Mouse (Mus musculus) gastrocnemius, postnatal 10 days (tissue): ENCODE measurements at regions not wholly inside any gene's neighbourhood (a gene's known extent, or its start where the extent isn't known, plus 50 kb on each side); places are given as distances from the start of the nearest gene placed in this dataset.
A peak's percentile ranks its signal among the peaks of the same experiment; 100 is the strongest.

Source experiments
- DNase-seq: peaks from one replicate; pipeline ENCODE4 v3.0.0; 2021; ENCODE audit warnings: mixed read lengths

GRCm38 (mm10) chr1:169051085-169051862 lies 480.0 kb downstream of the Nuf2 start:
- DNase-seq: no peak

DNA sequence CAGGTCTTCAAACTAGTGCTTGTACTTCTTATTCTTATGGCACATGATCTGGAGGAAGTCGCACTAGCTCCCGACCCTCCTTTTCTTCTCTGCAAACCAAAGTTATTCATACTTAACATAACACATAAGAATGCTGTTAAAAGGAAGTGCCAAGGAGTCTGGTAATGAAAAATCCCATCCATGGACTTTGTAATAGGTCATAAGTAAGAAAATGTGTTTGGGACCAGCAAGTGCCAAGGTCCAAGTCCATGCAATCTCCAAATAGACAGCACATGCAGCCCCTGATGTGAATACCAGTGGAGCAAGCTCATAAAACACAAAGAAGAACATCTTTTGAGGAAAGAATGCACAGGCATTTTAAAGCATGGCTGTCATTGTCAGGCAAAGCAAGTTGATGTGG lies 481.4 kb downstream of the Nuf2 start:
- no peak for DNase-seq

DNA sequence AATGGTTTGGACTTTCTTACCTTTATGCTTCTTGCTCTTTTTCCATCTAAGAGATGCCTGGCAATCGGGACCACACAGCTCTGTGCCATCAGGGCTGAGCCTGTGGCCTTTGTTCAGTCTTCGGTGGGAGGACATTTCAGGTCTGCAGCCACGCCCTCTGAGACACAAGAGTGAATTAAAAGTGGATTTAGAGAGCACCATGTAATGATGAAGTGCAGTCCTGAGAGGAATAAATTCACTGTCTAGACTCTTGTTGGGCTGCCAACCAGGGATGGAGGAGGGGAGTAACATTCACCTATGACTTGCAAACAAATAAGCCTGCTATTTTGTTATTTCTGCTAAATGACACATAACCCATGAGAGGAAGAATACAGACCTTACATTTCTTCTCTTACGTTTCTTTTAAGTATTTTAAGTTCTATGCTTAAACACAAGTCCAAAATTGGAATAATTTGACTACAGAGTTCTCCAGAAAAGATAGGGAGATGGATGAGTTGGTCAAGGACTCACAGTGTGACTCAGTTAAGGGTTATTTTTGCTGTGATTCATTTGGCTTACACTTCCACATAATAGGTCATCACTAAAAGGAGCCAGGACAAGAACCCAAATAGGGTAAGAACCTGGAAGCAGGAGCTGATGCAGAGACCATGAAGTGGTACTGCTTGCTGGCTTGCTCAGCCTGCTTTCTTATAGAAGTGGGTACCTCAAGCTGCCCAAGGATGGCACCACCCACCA lies 484.3 kb downstream of the Nuf2 start:
- DNase-seq: no peak

- DNase-seq: no peak
These were observed 497.7 kb downstream of the Nuf2 start for GRCm38 (mm10) chr1:169033517-169033916.

DNA sequence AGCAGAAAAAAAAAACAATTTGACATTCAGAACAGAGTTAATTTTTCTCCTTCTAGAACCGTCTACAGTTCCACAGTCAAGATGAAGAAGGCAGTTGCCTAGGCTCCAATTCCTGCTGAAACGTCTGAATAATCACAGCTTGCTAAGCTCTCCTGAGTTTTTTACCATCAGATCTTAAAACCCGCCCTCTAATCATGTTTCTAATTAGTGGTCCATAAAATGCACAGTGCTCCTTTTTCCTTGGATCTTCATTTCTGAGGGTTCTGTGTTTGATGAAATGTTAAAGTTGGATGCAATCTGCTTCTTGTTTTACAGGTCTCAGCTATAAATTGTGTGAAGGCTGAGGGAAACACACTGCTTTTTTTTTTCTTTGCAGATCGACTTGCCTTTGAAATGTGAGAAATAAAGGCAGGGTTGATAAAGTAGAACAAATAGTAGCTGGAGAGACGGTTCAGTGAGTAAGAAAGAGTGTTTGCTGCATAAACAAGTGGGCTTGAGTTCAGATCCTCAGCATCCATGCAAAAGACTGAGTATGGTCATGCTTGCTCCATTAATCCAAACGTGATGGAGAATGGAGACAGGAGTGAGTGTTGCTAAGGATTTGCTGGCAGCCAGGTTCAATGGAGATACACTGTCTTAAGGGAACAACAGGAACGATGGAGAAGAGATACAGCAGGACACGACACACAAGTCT lies 499.3 kb downstream of the Nuf2 start:
- DNase-seq: no peak

DNA sequence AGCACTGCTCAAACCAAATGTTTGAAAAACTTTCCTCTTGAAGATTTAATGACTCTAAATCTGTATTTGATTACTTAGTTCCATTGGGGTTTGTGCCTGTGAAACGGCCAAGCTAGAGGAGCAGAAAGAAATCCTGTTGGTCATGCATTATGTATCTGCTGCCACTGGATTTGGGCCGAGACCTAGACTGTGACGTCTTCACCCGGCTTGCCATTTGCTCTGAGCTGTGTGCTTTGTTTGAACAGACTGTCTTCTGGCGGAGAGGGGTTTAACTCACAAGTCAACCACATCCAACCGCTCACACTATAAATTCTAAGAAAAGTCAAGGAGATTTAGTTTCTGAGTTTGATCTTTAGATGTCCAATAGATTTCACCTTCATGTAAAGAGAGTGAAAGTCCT lies 503.6 kb downstream of the Nuf2 start:
- DNase-seq: peak; percentile 24

DNA sequence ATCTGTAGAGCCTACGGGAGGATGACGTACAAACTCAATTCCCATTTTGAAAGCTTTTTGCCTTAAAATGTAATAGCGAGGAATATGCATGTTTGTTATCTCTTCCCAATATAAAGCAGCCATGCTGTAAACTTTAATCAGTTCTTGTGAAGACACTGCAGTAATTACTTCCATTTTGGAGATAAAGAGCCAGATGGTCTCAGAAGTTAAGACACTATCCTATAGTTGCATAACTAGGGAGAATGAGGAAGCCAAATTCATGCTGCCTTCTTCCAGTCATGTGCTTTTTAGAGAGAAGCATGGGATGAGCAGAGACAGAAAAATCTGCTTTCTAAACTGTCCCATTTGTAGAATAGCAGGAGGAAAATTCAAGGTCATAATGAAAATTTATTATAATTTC lies 504.0 kb downstream of the Nuf2 start:
- no peak for DNase-seq

- no peak for DNase-seq
These were observed 506.7 kb downstream of the Nuf2 start for GRCm38 (mm10) chr1:169024531-169024930.

GRCm38 (mm10) chr1:168991506-168992244 lies 539.6 kb downstream of the Nuf2 start:
- DNase-seq: no peak

- no peak for DNase-seq
These were observed 543.1 kb upstream of the Pbx1 start for GRCm38 (mm10) chr1:168975037-168975698.

GRCm38 (mm10) chr1:168969402-168969801 lies 537.3 kb upstream of the Pbx1 start:
- DNase-seq: no peak

- no peak for DNase-seq
These were observed 535.3 kb upstream of the Pbx1 start for GRCm38 (mm10) chr1:168967334-168967733.

DNA sequence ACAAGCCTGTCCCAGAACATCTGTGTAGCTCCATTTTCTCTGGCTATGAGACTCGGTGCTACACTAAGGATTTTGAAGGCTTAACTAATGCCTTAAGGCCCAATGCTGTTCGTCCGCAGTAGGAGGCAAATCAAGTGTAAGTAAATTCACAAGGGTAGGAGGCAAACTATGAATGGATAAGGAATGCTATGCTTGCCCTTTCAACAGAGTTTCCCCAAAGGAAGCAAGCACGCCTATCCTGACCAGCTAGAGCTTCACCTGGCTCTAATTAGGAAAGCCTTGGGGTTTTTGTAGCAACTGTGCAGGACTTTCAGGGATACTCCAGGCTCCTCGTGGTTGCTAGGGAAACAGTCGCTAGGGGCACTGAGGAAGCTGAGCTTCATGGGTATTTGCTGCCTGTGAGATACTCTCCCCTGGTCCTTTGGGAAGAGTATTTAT lies 532.4 kb upstream of the Pbx1 start:
- DNase-seq: no peak

DNA sequence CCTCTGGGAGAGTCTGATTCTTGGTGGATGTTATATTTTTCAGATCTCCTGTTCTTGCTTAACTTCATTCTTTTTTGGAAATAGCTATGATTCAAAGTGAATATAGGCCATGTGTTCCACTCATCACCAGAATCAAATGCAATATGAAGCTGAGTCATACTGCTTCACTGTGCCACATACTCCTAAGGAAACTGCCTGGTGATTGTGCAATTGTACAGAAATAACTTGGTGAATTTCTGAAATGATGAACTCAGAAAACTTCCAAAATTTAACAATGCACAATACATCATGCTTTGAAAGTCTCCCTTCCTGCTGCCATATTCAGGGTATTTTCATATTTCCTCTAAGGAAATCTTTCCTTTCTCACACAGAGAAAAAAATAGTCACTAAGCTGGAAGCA lies 518.9 kb upstream of the Pbx1 start:
- no peak for DNase-seq

- DNase-seq: peak; percentile 3
These were observed 492.2 kb upstream of the Pbx1 start for GRCm38 (mm10) chr1:168924100-168924815.

GRCm38 (mm10) chr1:168918331-168919076 lies 486.4 kb upstream of the Pbx1 start:
- no peak for DNase-seq

DNA sequence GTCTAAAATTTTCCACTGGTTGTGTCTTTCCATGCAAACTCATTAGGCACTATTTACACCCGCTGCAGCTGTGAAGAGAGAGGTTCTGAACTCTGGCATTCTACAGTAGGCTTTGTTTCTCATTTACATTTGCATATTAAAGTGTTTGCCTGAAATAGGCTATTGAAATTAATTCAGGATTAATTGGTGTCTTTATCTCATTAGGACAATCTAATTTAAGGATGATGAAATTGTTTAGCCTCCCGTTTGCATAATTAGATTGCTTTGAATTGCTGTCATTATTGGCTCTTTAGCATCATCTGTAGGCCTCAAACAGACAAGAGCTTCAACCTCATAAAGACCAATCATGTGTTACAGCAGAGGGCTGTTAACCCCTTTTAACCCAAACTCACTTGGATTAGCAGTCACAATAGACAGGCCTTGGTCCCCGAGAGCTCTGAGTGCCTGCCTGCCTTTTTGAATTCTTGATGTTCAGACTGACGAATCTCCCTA lies 476.7 kb upstream of the Pbx1 start:
- DNase-seq: no peak

DNA sequence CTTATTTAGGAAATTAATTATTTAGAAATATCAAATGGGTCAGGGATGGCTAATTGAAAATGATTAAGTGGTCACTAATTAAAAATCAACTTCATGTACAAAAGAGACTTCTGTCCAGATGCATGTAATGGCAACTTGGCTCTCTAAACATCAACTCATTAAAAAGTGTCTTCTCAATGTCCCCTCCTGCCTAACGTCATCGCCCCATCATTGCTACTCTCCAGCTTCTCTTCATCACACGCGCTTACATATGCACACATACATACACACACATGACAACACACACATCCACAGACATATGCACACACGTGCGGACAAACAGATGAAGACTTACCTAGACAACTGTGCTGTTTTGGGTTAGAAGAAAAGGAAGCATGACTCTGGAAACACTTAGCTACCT lies 476.1 kb upstream of the Pbx1 start:
- no peak for DNase-seq

DNA sequence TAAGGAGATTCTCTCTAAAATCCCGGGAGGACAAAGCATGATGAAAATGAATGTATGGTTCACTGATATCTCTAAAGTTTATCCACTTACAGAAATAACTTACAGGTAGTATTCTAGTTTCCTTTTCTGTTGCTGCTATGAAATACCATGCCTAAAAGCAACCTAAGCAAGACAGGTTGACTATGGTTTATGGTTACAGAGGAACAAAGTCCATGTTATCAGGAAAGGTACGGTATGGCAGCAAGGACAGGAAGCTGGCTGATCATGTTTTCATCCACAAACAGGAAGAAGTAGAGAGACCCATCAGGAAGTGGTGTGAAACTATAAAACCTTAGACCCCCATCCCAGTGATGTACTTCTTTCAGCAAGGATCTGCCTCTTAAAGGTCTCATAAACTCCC lies 466.4 kb upstream of the Pbx1 start:
- DNase-seq: no peak

DNA sequence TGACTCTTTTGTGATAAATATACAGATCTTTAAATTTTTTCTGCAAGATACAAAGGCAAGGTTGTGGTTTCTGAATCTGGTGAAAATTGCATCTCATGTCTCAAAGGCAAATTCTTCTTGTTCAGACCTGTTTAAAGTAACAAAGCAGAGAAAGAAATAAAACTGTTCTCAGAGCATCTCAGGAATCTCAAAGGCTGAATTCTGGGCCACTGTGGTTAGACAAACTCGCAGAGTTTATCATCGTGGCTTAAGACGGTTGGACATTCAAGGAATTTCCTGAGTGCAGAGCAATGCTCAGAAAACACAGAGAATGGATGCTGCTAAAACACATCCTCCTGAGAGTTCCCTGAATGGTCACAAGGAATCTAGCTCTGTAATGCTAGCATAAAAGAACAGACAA lies 429.5 kb upstream of the Pbx1 start:
- no peak for DNase-seq
